Mouse (Mus musculus): ENCODE results near the gene Ing1. TPM values are rescaled to one million over a fixed set of nuclear protein-coding genes. Genes with fewer than 3 reads are reported as not detected.
"Not testable (repeated sequence)": the region's sequence is repeated elsewhere in the genome, so short reads cannot be mapped to it uniquely, and the experiment has no call there.

Ing1 gene
- polyA plus RNA-seq, 1 experiment from 2014 or later = 45.4 TPM

GRCm38 (mm10) chr8:11544386-11544785 lies 11.0 kb upstream of the Ing1 start:
- Histone ChIP-seq H3K4me1 (replicated peaks; ENCODE audit: control insufficient read depth, insufficient read depth, low read length) (no peaks in the 10 kb centered on the region; the same call in 1 of the 2 replicates), H3K9me3 (ENCODE audit: control insufficient read depth, low read length) (no peaks in the 10 kb centered on the region), H3K4me2 (ENCODE audit: low read length) (no peak overlapping the region), H3K27me3 (replicated peaks; ENCODE audit: control insufficient read depth, insufficient read depth, low read length) (no peaks in the 10 kb centered on the region), H3K4me3 (replicated peaks; ENCODE audit: low read length) (no peak overlapping the region), H3K36me3 (ENCODE audit: control insufficient read depth, insufficient read depth) (peaks cover 10% of the 10 kb centered on the region), H3K27ac (ENCODE audit: low read length) (no peak overlapping the region), H3K9ac (replicated peaks; ENCODE audit: low read depth, low read length) (no peak overlapping the region)
- WGBS = 37% methylated on average over 3 of the region's 3 CpGs
- no peak for ATAC-seq

- H3K27me3 ChIP-seq (replicated peaks; ENCODE audit: control insufficient read depth, insufficient read depth, low read length) = no peaks in the 10 kb centered on the region
- H3K36me3 ChIP-seq (ENCODE audit: control insufficient read depth, insufficient read depth) = peaks cover 2% of the 10 kb centered on the region; the same call in 1 of the 2 replicates
- no peak overlapping the region for H3K27ac ChIP-seq (ENCODE audit: low read length)
- H3K9ac ChIP-seq (replicated peaks; ENCODE audit: low read depth, low read length) = no peak overlapping the region
- no peak overlapping the region for H3K4me2 ChIP-seq (ENCODE audit: low read length)
- H3K4me3 ChIP-seq (replicated peaks; ENCODE audit: low read length) = no peak overlapping the region
- no peak for ATAC-seq
- H3K4me1 ChIP-seq (replicated peaks; ENCODE audit: control insufficient read depth, insufficient read depth, low read length) = peaks cover 12% of the 10 kb centered on the region
- WGBS = 74% methylated on average over 6 of the region's 6 CpGs
- H3K9me3 ChIP-seq (ENCODE audit: control insufficient read depth, low read length) = no peaks in the 10 kb centered on the region
Measured at GRCm38 (mm10) chr8:11547063-11547462, 8.3 kb upstream of the Ing1 start.

- no peak overlapping the region; the same call in 1 of the 2 replicates for H3K27ac ChIP-seq (ENCODE audit: low read length)
- no peaks in the 10 kb centered on the region for H3K27me3 ChIP-seq (replicated peaks; ENCODE audit: control insufficient read depth, insufficient read depth, low read length)
- H3K4me1 ChIP-seq (replicated peaks; ENCODE audit: control insufficient read depth, insufficient read depth, low read length) = peaks cover 16% of the 10 kb centered on the region
- H3K36me3 ChIP-seq (ENCODE audit: control insufficient read depth, insufficient read depth) = peaks cover 2% of the 10 kb centered on the region; the same call in 1 of the 2 replicates
- 25% methylated on average over 7 of the region's 7 CpGs for WGBS
- H3K9me3 ChIP-seq (ENCODE audit: control insufficient read depth, low read length) = no peaks in the 10 kb centered on the region
- no peak for ATAC-seq
- peak overlapping the region; percentile 76 for H3K4me2 ChIP-seq (ENCODE audit: low read length)
- peak overlapping the region; percentile 90 for H3K4me3 ChIP-seq (replicated peaks; ENCODE audit: low read length)
- H3K9ac ChIP-seq (replicated peaks; ENCODE audit: low read depth, low read length) = peak overlapping the region; percentile 97; the same call in 1 of the 2 replicates
Measured at GRCm38 (mm10) chr8:11549706-11550105, 5.7 kb upstream of the Ing1 start.

GRCm38 (mm10) chr8:11550281-11550948 lies 5.0 kb upstream of the Ing1 start, which contains the start of gene Cars2:
Cars2 (minus strand) TSS chr8:11550783.
- Histone ChIP-seq H3K27me3 (replicated peaks; ENCODE audit: control insufficient read depth, insufficient read depth, low read length) (no peaks in the 10 kb centered on the region), H3K36me3 (ENCODE audit: control insufficient read depth, insufficient read depth) (peaks cover 2% of the 10 kb centered on the region; the same call in 1 of the 2 replicates), H3K4me2 (ENCODE audit: low read length) (peak within 1 kb of the TSS; percentile 76), H3K9ac (replicated peaks; ENCODE audit: low read depth, low read length) (peak within 1 kb of the TSS; percentile 97), H3K27ac (ENCODE audit: low read length) (peak within 1 kb of the TSS; percentile 93), H3K4me3 (replicated peaks; ENCODE audit: low read length) (peak within 1 kb of the TSS; percentile 90), H3K4me1 (replicated peaks; ENCODE audit: control insufficient read depth, insufficient read depth, low read length) (peaks cover 17% of the 10 kb centered on the region), H3K9me3 (ENCODE audit: control insufficient read depth, low read length) (no peaks in the 10 kb centered on the region)
- peak; percentile 63 for ATAC-seq
- under 1% methylated on average over 53 of the region's 53 CpGs for WGBS

- peaks cover 17% of the 10 kb centered on the region for H3K4me1 ChIP-seq (replicated peaks; ENCODE audit: control insufficient read depth, insufficient read depth, low read length)
Measured at GRCm38 (mm10) chr8:11551497-11551896, 3.9 kb upstream of the Ing1 start.

GRCm38 (mm10) chr8:11552390-11552789 lies 3.0 kb upstream of the Ing1 start:
- no peaks in the 10 kb centered on the region for H3K36me3 ChIP-seq (ENCODE audit: control insufficient read depth, insufficient read depth)
- peaks cover 17% of the 10 kb centered on the region for H3K4me1 ChIP-seq (replicated peaks; ENCODE audit: control insufficient read depth, insufficient read depth, low read length)
- no peak overlapping the region for H3K4me3 ChIP-seq (replicated peaks; ENCODE audit: low read length)
- no peaks in the 10 kb centered on the region for H3K9me3 ChIP-seq (ENCODE audit: control insufficient read depth, low read length)
- H3K27me3 ChIP-seq (replicated peaks; ENCODE audit: control insufficient read depth, insufficient read depth, low read length) = no peaks in the 10 kb centered on the region
- H3K4me2 ChIP-seq (ENCODE audit: low read length) = no peak overlapping the region
- no peak overlapping the region for H3K27ac ChIP-seq (ENCODE audit: low read length)
- 89% methylated on average over 10 of the region's 10 CpGs for WGBS
- no peak for ATAC-seq
- no peak overlapping the region for H3K9ac ChIP-seq (replicated peaks; ENCODE audit: low read depth, low read length)

More at GRCm38 (mm10) chr8:11551497-11551896, 3.9 kb upstream of the Ing1 start:
- H3K4me3 ChIP-seq (replicated peaks; ENCODE audit: low read length); H3K36me3 ChIP-seq (ENCODE audit: control insufficient read depth, insufficient read depth); ATAC-seq; H3K9ac ChIP-seq (replicated peaks; ENCODE audit: low read depth, low read length); H3K9me3 ChIP-seq (ENCODE audit: control insufficient read depth, low read length); H3K4me2 ChIP-seq (ENCODE audit: low read length); H3K27me3 ChIP-seq (replicated peaks; ENCODE audit: control insufficient read depth, insufficient read depth, low read length); H3K27ac ChIP-seq (ENCODE audit: low read length): not testable (repeated sequence)
- 82% methylated on average over 4 of the region's 4 CpGs for WGBS

GRCm38 (mm10) chr8:11555720-11556591 lies 585 bp downstream of the Ing1 start:
- WGBS = under 1% methylated on average over 85 of the region's 103 CpGs
- Histone ChIP-seq H3K27me3 (replicated peaks; ENCODE audit: control insufficient read depth, insufficient read depth, low read length) (no peaks in the 10 kb centered on the region), H3K4me2 (ENCODE audit: low read length) (peak overlapping the region; percentile 77), H3K36me3 (ENCODE audit: control insufficient read depth, insufficient read depth) (no peaks in the 10 kb centered on the region), H3K4me1 (replicated peaks; ENCODE audit: control insufficient read depth, insufficient read depth, low read length) (peaks cover 24% of the 10 kb centered on the region), H3K9ac (replicated peaks; ENCODE audit: low read depth, low read length) (peak overlapping the region; percentile 99), H3K9me3 (ENCODE audit: control insufficient read depth, low read length) (no peaks in the 10 kb centered on the region), H3K27ac (ENCODE audit: low read length) (peak overlapping the region; percentile 100), H3K4me3 (replicated peaks; ENCODE audit: low read length) (peak overlapping the region; percentile 73)
- ATAC-seq = peak; percentile 87

- under 1% methylated on average over 68 of the region's 85 CpGs for WGBS
- H3K27me3 ChIP-seq (replicated peaks; ENCODE audit: control insufficient read depth, insufficient read depth, low read length) = no peaks in the 10 kb centered on the region
- peak overlapping the region; percentile 62 for H3K4me2 ChIP-seq (ENCODE audit: low read length)
- H3K4me3 ChIP-seq (replicated peaks; ENCODE audit: low read length) = peak overlapping the region; percentile 73
- peak overlapping the region; percentile 100 for H3K27ac ChIP-seq (ENCODE audit: low read length)
- peaks cover 23% of the 10 kb centered on the region for H3K4me1 ChIP-seq (replicated peaks; ENCODE audit: control insufficient read depth, insufficient read depth, low read length)
- H3K9ac ChIP-seq (replicated peaks; ENCODE audit: low read depth, low read length) = peak overlapping the region; percentile 99
- no peak for ATAC-seq
- peaks cover 3% of the 10 kb centered on the region; the same call in 1 of the 2 replicates for H3K36me3 ChIP-seq (ENCODE audit: control insufficient read depth, insufficient read depth)
- no peaks in the 10 kb centered on the region for H3K9me3 ChIP-seq (ENCODE audit: control insufficient read depth, low read length)
Measured at GRCm38 (mm10) chr8:11556691-11557423, 1.5 kb downstream of the Ing1 start.

- no peak for ATAC-seq
- H3K27ac ChIP-seq (ENCODE audit: low read length) = peak overlapping the region; percentile 100
Measured at GRCm38 (mm10) chr8:11557424-11557767, 2.0 kb downstream of the Ing1 start.

More at GRCm38 (mm10) chr8:11557424-11557767, 2.0 kb downstream of the Ing1 start:
- H3K4me3 ChIP-seq (replicated peaks; ENCODE audit: low read length) = peak overlapping the region; percentile 73
- no peaks in the 10 kb centered on the region for H3K27me3 ChIP-seq (replicated peaks; ENCODE audit: control insufficient read depth, insufficient read depth, low read length)
- peak overlapping the region; percentile 99 for H3K9ac ChIP-seq (replicated peaks; ENCODE audit: low read depth, low read length)
- H3K9me3 ChIP-seq (ENCODE audit: control insufficient read depth, low read length) = no peaks in the 10 kb centered on the region
- 1% methylated on average over 23 of the region's 32 CpGs for WGBS
- H3K36me3 ChIP-seq (ENCODE audit: control insufficient read depth, insufficient read depth) = peaks cover 6% of the 10 kb centered on the region; the same call in 1 of the 2 replicates
- peak overlapping the region; percentile 62 for H3K4me2 ChIP-seq (ENCODE audit: low read length)
- peaks cover 23% of the 10 kb centered on the region for H3K4me1 ChIP-seq (replicated peaks; ENCODE audit: control insufficient read depth, insufficient read depth, low read length)

Measured in forebrain, embryonic 16.5 days (tissue).